Mouse (Mus musculus): ENCODE results near the gene Nfia. TPM values are rescaled to one million over a fixed set of nuclear protein-coding genes. Genes with fewer than 3 reads are reported as not detected.

The Nfia gene
- polyA plus RNA-seq, 1 experiment from 2014 or later: 33.7 TPM

GRCm38 (mm10) chr4:98019811-98020210 is 247.3 kb downstream of the Nfia start:
- Histone ChIP-seq H3K27ac (ENCODE audit: low read depth, low read length) (no peak overlapping the region), H3K36me3 (ENCODE audit: control insufficient read depth, insufficient read depth, low read length) (peaks cover 5% of the 10 kb centered on the region; the same call in 1 of the 2 replicates), H3K27me3 (ENCODE audit: control insufficient read depth, insufficient read depth, low read length) (no peaks in the 10 kb centered on the region), H3K4me2 (no peak overlapping the region), H3K4me1 (ENCODE audit: control insufficient read depth, insufficient read depth, low read length) (no peaks in the 10 kb centered on the region), H3K9me3 (replicated peaks; ENCODE audit: control insufficient read depth, low read length) (no peaks in the 10 kb centered on the region), H3K9ac (ENCODE audit: low read depth, low read length) (no peak overlapping the region), H3K4me3 (ENCODE audit: low read depth, low read length) (no peak overlapping the region)
- ATAC-seq (replicated peaks; ENCODE audit: insufficient number of reproducible peaks, low FRiP score, low TSS enrichment): no peak
- 80% methylated on average over 3 of the region's 3 CpGs for WGBS (ENCODE audit: insufficient replicate concordance)

GRCm38 (mm10) chr4:98020836-98021235 is 248.3 kb downstream of the Nfia start:
- Histone ChIP-seq H3K9me3 (replicated peaks; ENCODE audit: control insufficient read depth, low read length) (no peaks in the 10 kb centered on the region), H3K4me1 (ENCODE audit: control insufficient read depth, insufficient read depth, low read length) (no peaks in the 10 kb centered on the region), H3K9ac (ENCODE audit: low read depth, low read length) (no peak overlapping the region), H3K36me3 (ENCODE audit: control insufficient read depth, insufficient read depth, low read length) (peaks cover 5% of the 10 kb centered on the region; the same call in 1 of the 2 replicates), H3K4me3 (ENCODE audit: low read depth, low read length) (no peak overlapping the region), H3K27me3 (ENCODE audit: control insufficient read depth, insufficient read depth, low read length) (no peaks in the 10 kb centered on the region), H3K4me2 (no peak overlapping the region), H3K27ac (ENCODE audit: low read depth, low read length) (no peak overlapping the region)
- WGBS (ENCODE audit: insufficient replicate concordance): 90% methylated on average over 7 of the region's 7 CpGs
- no peak for ATAC-seq (replicated peaks; ENCODE audit: insufficient number of reproducible peaks, low FRiP score, low TSS enrichment)

GRCm38 (mm10) chr4:98023245-98023792 is 250.8 kb downstream of the Nfia start:
- no peak for ATAC-seq (replicated peaks; ENCODE audit: insufficient number of reproducible peaks, low FRiP score, low TSS enrichment)
- Histone ChIP-seq H3K4me1 (ENCODE audit: control insufficient read depth, insufficient read depth, low read length) (no peaks in the 10 kb centered on the region), H3K4me2 (no peak overlapping the region), H3K27ac (ENCODE audit: low read depth, low read length) (no peak overlapping the region), H3K36me3 (ENCODE audit: control insufficient read depth, insufficient read depth, low read length) (peaks cover 5% of the 10 kb centered on the region; the same call in 1 of the 2 replicates), H3K9me3 (replicated peaks; ENCODE audit: control insufficient read depth, low read length) (no peaks in the 10 kb centered on the region), H3K27me3 (ENCODE audit: control insufficient read depth, insufficient read depth, low read length) (no peaks in the 10 kb centered on the region), H3K9ac (ENCODE audit: low read depth, low read length) (no peak overlapping the region), H3K4me3 (ENCODE audit: low read depth, low read length) (no peak overlapping the region)
- WGBS (ENCODE audit: insufficient replicate concordance): 78% methylated on average over 6 of the region's 6 CpGs

GRCm38 (mm10) chr4:98027412-98027811 is 254.9 kb downstream of the Nfia start:
- no peak for ATAC-seq (replicated peaks; ENCODE audit: insufficient number of reproducible peaks, low FRiP score, low TSS enrichment)
- 80% methylated on average over 4 of the region's 4 CpGs for WGBS (ENCODE audit: insufficient replicate concordance)

GRCm38 (mm10) chr4:98031871-98032270 is 259.3 kb downstream of the Nfia start:
- H3K4me1 ChIP-seq (ENCODE audit: control insufficient read depth, insufficient read depth, low read length): no peaks in the 10 kb centered on the region
- no peaks in the 10 kb centered on the region for H3K36me3 ChIP-seq (ENCODE audit: control insufficient read depth, insufficient read depth, low read length)
- H3K9me3 ChIP-seq (replicated peaks; ENCODE audit: control insufficient read depth, low read length): no peaks in the 10 kb centered on the region
- no peak overlapping the region for H3K4me2 ChIP-seq
- ATAC-seq (replicated peaks; ENCODE audit: insufficient number of reproducible peaks, low FRiP score, low TSS enrichment): no peak
- no peaks in the 10 kb centered on the region for H3K27me3 ChIP-seq (ENCODE audit: control insufficient read depth, insufficient read depth, low read length)
- H3K27ac ChIP-seq (ENCODE audit: low read depth, low read length): no peak overlapping the region
- 65% methylated on average over 3 of the region's 3 CpGs for WGBS (ENCODE audit: insufficient replicate concordance)
- H3K4me3 ChIP-seq (ENCODE audit: low read depth, low read length): no peak overlapping the region
- H3K9ac ChIP-seq (ENCODE audit: low read depth, low read length): no peak overlapping the region

More at GRCm38 (mm10) chr4:98027412-98027811, 254.9 kb downstream of the Nfia start:
- Histone ChIP-seq H3K9me3 (replicated peaks; ENCODE audit: control insufficient read depth, low read length) (no peaks in the 10 kb centered on the region), H3K4me2 (no peak overlapping the region), H3K27ac (ENCODE audit: low read depth, low read length) (no peak overlapping the region), H3K9ac (ENCODE audit: low read depth, low read length) (no peak overlapping the region), H3K4me1 (ENCODE audit: control insufficient read depth, insufficient read depth, low read length) (no peaks in the 10 kb centered on the region), H3K36me3 (ENCODE audit: control insufficient read depth, insufficient read depth, low read length) (no peaks in the 10 kb centered on the region), H3K4me3 (ENCODE audit: low read depth, low read length) (no peak overlapping the region), H3K27me3 (ENCODE audit: control insufficient read depth, insufficient read depth, low read length) (no peaks in the 10 kb centered on the region)

GRCm38 (mm10) chr4:98032332-98032731 is 259.8 kb downstream of the Nfia start:
- H3K9ac ChIP-seq (ENCODE audit: low read depth, low read length): no peak overlapping the region
- no peaks in the 10 kb centered on the region for H3K4me1 ChIP-seq (ENCODE audit: control insufficient read depth, insufficient read depth, low read length)
- WGBS (ENCODE audit: insufficient replicate concordance): 66% methylated on average over 5 of the region's 5 CpGs
- H3K27me3 ChIP-seq (ENCODE audit: control insufficient read depth, insufficient read depth, low read length): no peaks in the 10 kb centered on the region
- H3K27ac ChIP-seq (ENCODE audit: low read depth, low read length): no peak overlapping the region
- no peaks in the 10 kb centered on the region for H3K36me3 ChIP-seq (ENCODE audit: control insufficient read depth, insufficient read depth, low read length)
- H3K4me2 ChIP-seq: no peak overlapping the region
- no peak for ATAC-seq (replicated peaks; ENCODE audit: insufficient number of reproducible peaks, low FRiP score, low TSS enrichment)
- H3K9me3 ChIP-seq (replicated peaks; ENCODE audit: control insufficient read depth, low read length): no peaks in the 10 kb centered on the region
- H3K4me3 ChIP-seq (ENCODE audit: low read depth, low read length): no peak overlapping the region

- Histone ChIP-seq H3K27ac (ENCODE audit: low read depth, low read length) (no peak overlapping the region), H3K27me3 (ENCODE audit: control insufficient read depth, insufficient read depth, low read length) (no peaks in the 10 kb centered on the region), H3K4me3 (ENCODE audit: low read depth, low read length) (no peak overlapping the region), H3K4me1 (ENCODE audit: control insufficient read depth, insufficient read depth, low read length) (no peaks in the 10 kb centered on the region), H3K9ac (ENCODE audit: low read depth, low read length) (no peak overlapping the region), H3K36me3 (ENCODE audit: control insufficient read depth, insufficient read depth, low read length) (no peaks in the 10 kb centered on the region), H3K9me3 (replicated peaks; ENCODE audit: control insufficient read depth, low read length) (no peaks in the 10 kb centered on the region), H3K4me2 (no peak overlapping the region)
- no peak for ATAC-seq (replicated peaks; ENCODE audit: insufficient number of reproducible peaks, low FRiP score, low TSS enrichment)
- WGBS (ENCODE audit: insufficient replicate concordance): 72% methylated on average over 5 of the region's 5 CpGs
Measured at GRCm38 (mm10) chr4:98039095-98039494, 266.6 kb downstream of the Nfia start.

GRCm38 (mm10) chr4:98040179-98040578 is 267.6 kb downstream of the Nfia start:
- 85% methylated on average over 7 of the region's 7 CpGs for WGBS (ENCODE audit: insufficient replicate concordance)
- Histone ChIP-seq H3K4me3 (ENCODE audit: low read depth, low read length) (no peak overlapping the region), H3K4me1 (ENCODE audit: control insufficient read depth, insufficient read depth, low read length) (no peaks in the 10 kb centered on the region), H3K4me2 (no peak overlapping the region), H3K9me3 (replicated peaks; ENCODE audit: control insufficient read depth, low read length) (no peaks in the 10 kb centered on the region), H3K9ac (ENCODE audit: low read depth, low read length) (no peak overlapping the region), H3K27ac (ENCODE audit: low read depth, low read length) (no peak overlapping the region), H3K27me3 (ENCODE audit: control insufficient read depth, insufficient read depth, low read length) (no peaks in the 10 kb centered on the region), H3K36me3 (ENCODE audit: control insufficient read depth, insufficient read depth, low read length) (no peaks in the 10 kb centered on the region)
- no peak for ATAC-seq (replicated peaks; ENCODE audit: insufficient number of reproducible peaks, low FRiP score, low TSS enrichment)

GRCm38 (mm10) chr4:98044611-98045010 is 272.1 kb downstream of the Nfia start:
- H3K4me1 ChIP-seq (ENCODE audit: control insufficient read depth, insufficient read depth, low read length): no peaks in the 10 kb centered on the region
- no peaks in the 10 kb centered on the region for H3K9me3 ChIP-seq (replicated peaks; ENCODE audit: control insufficient read depth, low read length)
- no peaks in the 10 kb centered on the region for H3K27me3 ChIP-seq (ENCODE audit: control insufficient read depth, insufficient read depth, low read length)
- no peak overlapping the region for H3K9ac ChIP-seq (ENCODE audit: low read depth, low read length)
- H3K36me3 ChIP-seq (ENCODE audit: control insufficient read depth, insufficient read depth, low read length): no peaks in the 10 kb centered on the region
- no peak overlapping the region for H3K4me3 ChIP-seq (ENCODE audit: low read depth, low read length)
- WGBS (ENCODE audit: insufficient replicate concordance): 82% methylated on average over 8 of the region's 8 CpGs
- H3K27ac ChIP-seq (ENCODE audit: low read depth, low read length): no peak overlapping the region
- H3K4me2 ChIP-seq: no peak overlapping the region
- no peak for ATAC-seq (replicated peaks; ENCODE audit: insufficient number of reproducible peaks, low FRiP score, low TSS enrichment)

Data from heart, embryonic 11.5 days (tissue).